Mouse (Mus musculus): ENCODE measurements around the gene Apba1. TPM values are rescaled to one million over a fixed set of nuclear protein-coding genes. Genes with fewer than 3 reads are reported as not detected.
A peak's percentile ranks its signal among the peaks of the same experiment; 100 is the strongest.

Gene Apba1
- polyA plus RNA-seq, 1 experiment from 2014 or later: 0.52 TPM

- 88% methylated on average over 6 of the region's 6 CpGs for WGBS
- Histone ChIP-seq H3K27ac (replicated peaks; ENCODE audit: low read depth, low read length) (no peak overlapping the region), H3K36me3 (replicated peaks; ENCODE audit: control insufficient read depth, insufficient read depth, low read depth, low read length) (no peaks in the 10 kb centered on the region), H3K9ac (replicated peaks; ENCODE audit: low read length) (no peak overlapping the region), H3K4me2 (ENCODE audit: low read depth, low read length) (no peak overlapping the region), H3K9me3 (replicated peaks; ENCODE audit: control insufficient read depth, low read length) (no peaks in the 10 kb centered on the region), H3K4me3 (ENCODE audit: low read depth, low read length) (no peak overlapping the region), H3K27me3 (ENCODE audit: control insufficient read depth, insufficient read depth, low read length) (peaks cover 19% of the 10 kb centered on the region), H3K4me1 (ENCODE audit: control insufficient read depth, insufficient read depth, low read length) (no peaks in the 10 kb centered on the region)
- ATAC-seq (replicated peaks; ENCODE audit: insufficient number of reproducible peaks, low FRiP score, low TSS enrichment, low read depth): no peak
- DNase-seq (ENCODE audit: low spot score): no peak
Observed at GRCm38 (mm10) chr19:23891421-23891820, 132.7 kb downstream of the Apba1 start.

- DNase-seq (ENCODE audit: low spot score) (no peak), ATAC-seq (replicated peaks; ENCODE audit: insufficient number of reproducible peaks, low FRiP score, low TSS enrichment, low read depth) (no peak)
- Histone ChIP-seq H3K36me3 (replicated peaks; ENCODE audit: control insufficient read depth, insufficient read depth, low read depth, low read length) (no peaks in the 10 kb centered on the region), H3K4me2 (ENCODE audit: low read depth, low read length) (peak overlapping the region; percentile 46), H3K4me1 (ENCODE audit: control insufficient read depth, insufficient read depth, low read length) (no peaks in the 10 kb centered on the region), H3K27me3 (ENCODE audit: control insufficient read depth, insufficient read depth, low read length) (peaks cover 19% of the 10 kb centered on the region), H3K9me3 (replicated peaks; ENCODE audit: control insufficient read depth, low read length) (no peaks in the 10 kb centered on the region), H3K27ac (replicated peaks; ENCODE audit: low read depth, low read length) (no peak overlapping the region), H3K4me3 (ENCODE audit: low read depth, low read length) (peak overlapping the region; percentile 36), H3K9ac (replicated peaks; ENCODE audit: low read length) (no peak overlapping the region)
- WGBS: 23% methylated on average over 37 of the region's 37 CpGs
Observed at GRCm38 (mm10) chr19:23892633-23893032, 133.9 kb downstream of the Apba1 start.

GRCm38 (mm10) chr19:23893093-23893889 is 134.6 kb downstream of the Apba1 start:
- Histone ChIP-seq H3K4me2 (ENCODE audit: low read depth, low read length) (peak overlapping the region; percentile 46), H3K9me3 (replicated peaks; ENCODE audit: control insufficient read depth, low read length) (no peaks in the 10 kb centered on the region), H3K27ac (replicated peaks; ENCODE audit: low read depth, low read length) (no peak overlapping the region), H3K36me3 (replicated peaks; ENCODE audit: control insufficient read depth, insufficient read depth, low read depth, low read length) (no peaks in the 10 kb centered on the region), H3K27me3 (ENCODE audit: control insufficient read depth, insufficient read depth, low read length) (peaks cover 19% of the 10 kb centered on the region), H3K9ac (replicated peaks; ENCODE audit: low read length) (0 out of 2 replicates have a peak overlapping the region, but pooled peaks have one; percentile 7), H3K4me1 (ENCODE audit: control insufficient read depth, insufficient read depth, low read length) (no peaks in the 10 kb centered on the region), H3K4me3 (ENCODE audit: low read depth, low read length) (peak overlapping the region; percentile 36)
- peak; percentile 75 for ATAC-seq (replicated peaks; ENCODE audit: insufficient number of reproducible peaks, low FRiP score, low TSS enrichment, low read depth)
- 16% methylated on average over 109 of the region's 110 CpGs for WGBS
- peak; percentile 58 for DNase-seq (ENCODE audit: low spot score)

GRCm38 (mm10) chr19:23893946-23894345 is 135.3 kb downstream of the Apba1 start:
- peaks cover 19% of the 10 kb centered on the region for H3K27me3 ChIP-seq (ENCODE audit: control insufficient read depth, insufficient read depth, low read length)
- H3K36me3 ChIP-seq (replicated peaks; ENCODE audit: control insufficient read depth, insufficient read depth, low read depth, low read length): no peaks in the 10 kb centered on the region
- no peak for ATAC-seq (replicated peaks; ENCODE audit: insufficient number of reproducible peaks, low FRiP score, low TSS enrichment, low read depth)
- H3K4me2 ChIP-seq (ENCODE audit: low read depth, low read length): no peak overlapping the region
- H3K4me1 ChIP-seq (ENCODE audit: control insufficient read depth, insufficient read depth, low read length): no peaks in the 10 kb centered on the region
- DNase-seq (ENCODE audit: low spot score): peak; percentile 27
- H3K27ac ChIP-seq (replicated peaks; ENCODE audit: low read depth, low read length): no peak overlapping the region
- 67% methylated on average over 9 of the region's 9 CpGs for WGBS
- H3K4me3 ChIP-seq (ENCODE audit: low read depth, low read length): no peak overlapping the region
- H3K9ac ChIP-seq (replicated peaks; ENCODE audit: low read length): no peak overlapping the region
- H3K9me3 ChIP-seq (replicated peaks; ENCODE audit: control insufficient read depth, low read length): no peaks in the 10 kb centered on the region

- DNase-seq (ENCODE audit: low spot score) (peak; percentile 46), ATAC-seq (replicated peaks; ENCODE audit: insufficient number of reproducible peaks, low FRiP score, low TSS enrichment, low read depth) (no peak)
- Histone ChIP-seq H3K27ac (replicated peaks; ENCODE audit: low read depth, low read length) (no peak overlapping the region), H3K36me3 (replicated peaks; ENCODE audit: control insufficient read depth, insufficient read depth, low read depth, low read length) (no peaks in the 10 kb centered on the region), H3K4me3 (ENCODE audit: low read depth, low read length) (no peak overlapping the region), H3K4me1 (ENCODE audit: control insufficient read depth, insufficient read depth, low read length) (no peaks in the 10 kb centered on the region), H3K9ac (replicated peaks; ENCODE audit: low read length) (no peak overlapping the region), H3K4me2 (ENCODE audit: low read depth, low read length) (no peak overlapping the region), H3K27me3 (ENCODE audit: control insufficient read depth, insufficient read depth, low read length) (peaks cover 19% of the 10 kb centered on the region), H3K9me3 (replicated peaks; ENCODE audit: control insufficient read depth, low read length) (no peaks in the 10 kb centered on the region)
- whole genome bisulfite sequencing: 39% methylated on average over 3 of the region's 3 CpGs
Observed at GRCm38 (mm10) chr19:23894822-23895221, 136.1 kb downstream of the Apba1 start.

- 71% methylated on average over 8 of the region's 8 CpGs for WGBS
- peaks cover 16% of the 10 kb centered on the region for H3K27me3 ChIP-seq (ENCODE audit: control insufficient read depth, insufficient read depth, low read length)
Observed at GRCm38 (mm10) chr19:23896915-23897314, 138.2 kb downstream of the Apba1 start.

GRCm38 (mm10) chr19:23898501-23898900 is 139.8 kb downstream of the Apba1 start:
- no peaks in the 10 kb centered on the region for H3K36me3 ChIP-seq (replicated peaks; ENCODE audit: control insufficient read depth, insufficient read depth, low read depth, low read length)
- WGBS: 55% methylated on average over 11 of the region's 11 CpGs
- H3K27ac ChIP-seq (replicated peaks; ENCODE audit: low read depth, low read length): no peak overlapping the region
- H3K4me1 ChIP-seq (ENCODE audit: control insufficient read depth, insufficient read depth, low read length): no peaks in the 10 kb centered on the region
- peak; percentile 19 for DNase-seq (ENCODE audit: low spot score)
- no peaks in the 10 kb centered on the region for H3K9me3 ChIP-seq (replicated peaks; ENCODE audit: control insufficient read depth, low read length)
- no peak for ATAC-seq (replicated peaks; ENCODE audit: insufficient number of reproducible peaks, low FRiP score, low TSS enrichment, low read depth)
- H3K9ac ChIP-seq (replicated peaks; ENCODE audit: low read length): no peak overlapping the region
- H3K27me3 ChIP-seq (ENCODE audit: control insufficient read depth, insufficient read depth, low read length): peaks cover 4% of the 10 kb centered on the region
- no peak overlapping the region for H3K4me2 ChIP-seq (ENCODE audit: low read depth, low read length)
- no peak overlapping the region for H3K4me3 ChIP-seq (ENCODE audit: low read depth, low read length)

More at GRCm38 (mm10) chr19:23896915-23897314, 138.2 kb downstream of the Apba1 start:
- Histone ChIP-seq H3K27ac (replicated peaks; ENCODE audit: low read depth, low read length) (no peak overlapping the region), H3K36me3 (replicated peaks; ENCODE audit: control insufficient read depth, insufficient read depth, low read depth, low read length) (no peaks in the 10 kb centered on the region), H3K4me3 (ENCODE audit: low read depth, low read length) (no peak overlapping the region), H3K4me2 (ENCODE audit: low read depth, low read length) (no peak overlapping the region), H3K4me1 (ENCODE audit: control insufficient read depth, insufficient read depth, low read length) (no peaks in the 10 kb centered on the region), H3K9ac (replicated peaks; ENCODE audit: low read length) (no peak overlapping the region), H3K9me3 (replicated peaks; ENCODE audit: control insufficient read depth, low read length) (no peaks in the 10 kb centered on the region)
- DNase-seq (ENCODE audit: low spot score): no peak
- ATAC-seq (replicated peaks; ENCODE audit: insufficient number of reproducible peaks, low FRiP score, low TSS enrichment, low read depth): no peak

- no peaks in the 10 kb centered on the region for H3K4me1 ChIP-seq (ENCODE audit: control insufficient read depth, insufficient read depth, low read length)
- H3K36me3 ChIP-seq (replicated peaks; ENCODE audit: control insufficient read depth, insufficient read depth, low read depth, low read length): no peaks in the 10 kb centered on the region
- ATAC-seq (replicated peaks; ENCODE audit: insufficient number of reproducible peaks, low FRiP score, low TSS enrichment, low read depth) (no peak), DNase-seq (ENCODE audit: low spot score) (peak; percentile 43)
- H3K27me3 ChIP-seq (ENCODE audit: control insufficient read depth, insufficient read depth, low read length): no peaks in the 10 kb centered on the region
- 68% methylated on average over 3 of the region's 3 CpGs for WGBS
- H3K27ac ChIP-seq (replicated peaks; ENCODE audit: low read depth, low read length): no peak overlapping the region
- no peak overlapping the region for H3K4me2 ChIP-seq (ENCODE audit: low read depth, low read length)
- H3K9ac ChIP-seq (replicated peaks; ENCODE audit: low read length): no peak overlapping the region
- H3K9me3 ChIP-seq (replicated peaks; ENCODE audit: control insufficient read depth, low read length): no peaks in the 10 kb centered on the region
- H3K4me3 ChIP-seq (ENCODE audit: low read depth, low read length): no peak overlapping the region
Observed at GRCm38 (mm10) chr19:23901177-23901576, 142.5 kb downstream of the Apba1 start.
